Mouse (Mus musculus): Measurements from ENCODE around the gene Hspa2.

DNA sequence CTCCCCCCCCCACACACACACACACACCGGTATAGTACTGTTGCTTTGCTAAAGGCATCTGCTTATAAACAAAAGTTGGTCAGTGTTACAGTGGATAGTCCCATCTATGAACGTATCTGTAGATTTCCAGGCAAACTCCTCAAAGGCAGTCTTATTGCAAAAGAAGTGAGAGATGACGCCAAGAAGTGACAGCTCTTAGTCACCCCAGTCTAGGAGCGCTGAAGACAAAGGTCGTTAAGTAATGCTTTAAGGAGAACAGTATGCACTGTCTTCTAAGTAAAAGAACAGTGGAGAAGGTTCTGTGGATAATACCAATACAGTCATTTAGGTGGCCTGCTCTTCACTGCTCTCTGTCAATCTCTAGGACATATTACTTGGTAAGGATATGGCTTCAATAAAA lies 11.0 kb upstream of the Hspa2 start:
- TF ChIP-seq CTCF (IDR thresholded peaks at IDR 0.05; ENCODE audit: low read depth), result no peak
- TF ChIP-seq EP300 (IDR thresholded peaks at IDR 0.05; ENCODE audit: low read depth), result no peak
